Mouse (Mus musculus) neural tube, embryonic 11.5 days (tissue): ENCODE measurements at regions not wholly inside any gene's neighbourhood (a gene's known extent, or its start where the extent isn't known, plus 50 kb on each side); places are given as distances from the start of the nearest gene placed in this dataset.

Experiments
- ATAC-seq: fragments of 200-750 bp; cut with Nextera tagmentation; 2 replicates; pipeline ENCODE4 v1.8.0; 2017; ENCODE audit warnings: moderate number of reproducible peaks, mild to moderate bottlenecking, moderate TSS enrichment, moderate library complexity; ENCODE audit not compliant: insufficient read depth, low FRiP score, low TSS enrichment
- DNase-seq: peaks from one replicate; pipeline ENCODE4 v3.0.0-alpha.2; 2015; ENCODE audit warnings: low spot score
- H3K27ac ChIP-seq: fragments of 300-500 bp; sonication (generic); 2 replicates; pipeline ENCODE4 v1.5.1; 2014; ENCODE audit warnings: low read depth, mild to moderate bottlenecking, low read length
- H3K27me3 ChIP-seq: fragments of 300-500 bp; sonication (generic); 2 replicates; pipeline ENCODE4 v1.6.1; 2014; ENCODE audit warnings: mild to moderate bottlenecking, low read length, mixed read lengths; ENCODE audit not compliant: control insufficient read depth, insufficient read depth
- H3K36me3 ChIP-seq: fragments of 300-500 bp; sonication (generic); 2 replicates; pipeline ENCODE4 v1.6.1; 2014; ENCODE audit warnings: mild to moderate bottlenecking, low read length, moderate library complexity, mixed read lengths; ENCODE audit not compliant: control insufficient read depth, insufficient read depth
- H3K4me1 ChIP-seq: fragments of 300-500 bp; sonication (generic); 2 replicates; pipeline ENCODE4 v1.6.1; 2014; ENCODE audit warnings: low read length, mixed read lengths; ENCODE audit not compliant: control insufficient read depth, insufficient read depth
- H3K4me2 ChIP-seq: fragments of 300-500 bp; sonication (generic); 2 replicates; pipeline ENCODE4 v1.6.1; 2014; ENCODE audit warnings: low read depth, mild to moderate bottlenecking, moderate library complexity
- H3K4me3 ChIP-seq: fragments of 300-500 bp; sonication (generic); 2 replicates; pipeline ENCODE4 v1.5.1; 2014; ENCODE audit warnings: low read depth, low read length
- H3K9ac ChIP-seq: fragments of 300-500 bp; sonication (generic); 2 replicates; pipeline ENCODE4 v1.6.1; 2014; ENCODE audit warnings: mild to moderate bottlenecking, low read length
- H3K9me3 ChIP-seq: fragments of 300-500 bp; sonication (generic); 2 replicates; pipeline ENCODE4 v1.6.1; 2016; ENCODE audit warnings: low read length; ENCODE audit not compliant: control insufficient read depth
- WGBS: fragments of 180-500 bp; shearing (Covaris S2); extraction: QIAGEN DNeasy Blood & Tissue Kit; methylation state at CpG from one replicate; pipeline ENCODE4 v1.1.7; 2014; 5-methylcytosine and 5-hydroxymethylcytosine counted together

GRCm38 (mm10) chr16:87783561-87784304, 85.0 kb downstream of the Bach1 start:
- H3K27ac ChIP-seq: no peak overlapping the region
- H3K36me3 ChIP-seq: no peaks in the 10 kb centered on the region
- H3K4me1 ChIP-seq: no peaks in the 10 kb centered on the region
- ATAC-seq (no peak), DNase-seq (no peak)
- no peaks in the 10 kb centered on the region for H3K27me3 ChIP-seq
- H3K9me3 ChIP-seq: no peaks in the 10 kb centered on the region
- no peak overlapping the region for H3K9ac ChIP-seq
- H3K4me3 ChIP-seq: no peak overlapping the region
- 63% methylated on average over 17 of the region's 17 CpGs for WGBS
- H3K4me2 ChIP-seq: no peak overlapping the region

GRCm38 (mm10) chr16:87784405-87784994, 85.8 kb downstream of the Bach1 start:
- Histone ChIP-seq H3K27me3 (no peaks in the 10 kb centered on the region), H3K9ac (no peak overlapping the region), H3K36me3 (no peaks in the 10 kb centered on the region), H3K9me3 (no peaks in the 10 kb centered on the region), H3K4me2 (no peak overlapping the region), H3K27ac (no peak overlapping the region), H3K4me3 (no peak overlapping the region), H3K4me1 (no peaks in the 10 kb centered on the region)
- ATAC-seq: no peak
- no peak for DNase-seq
- WGBS: 66% methylated on average over 13 of the region's 13 CpGs

- 62% methylated on average over 10 of the region's 10 CpGs for whole genome bisulfite sequencing
- H3K4me1 ChIP-seq: no peaks in the 10 kb centered on the region
- H3K9ac ChIP-seq: no peak overlapping the region
- no peak overlapping the region for H3K4me3 ChIP-seq
- no peaks in the 10 kb centered on the region for H3K36me3 ChIP-seq
- H3K4me2 ChIP-seq: no peak overlapping the region
- no peaks in the 10 kb centered on the region for H3K9me3 ChIP-seq
- ATAC-seq (0 out of 2 replicates have a peak, but pooled peaks have one; percentile 50), DNase-seq (no peak)
- H3K27ac ChIP-seq: peak overlapping the region; percentile 1; the same call in 1 of the 2 replicates
- no peaks in the 10 kb centered on the region for H3K27me3 ChIP-seq
These were observed 90.8 kb downstream of the Bach1 start for GRCm38 (mm10) chr16:87789539-87789938.

GRCm38 (mm10) chr16:87789957-87790356, 91.2 kb downstream of the Bach1 start:
- Histone ChIP-seq H3K9ac (no peak overlapping the region), H3K36me3 (no peaks in the 10 kb centered on the region), H3K4me2 (no peak overlapping the region), H3K27me3 (no peaks in the 10 kb centered on the region), H3K4me1 (no peaks in the 10 kb centered on the region), H3K4me3 (no peak overlapping the region), H3K9me3 (no peaks in the 10 kb centered on the region), H3K27ac (peak overlapping the region; percentile 1; the same call in 1 of the 2 replicates)
- ATAC-seq: peak; percentile 63
- peak; percentile 19 for DNase-seq
- WGBS: 17% methylated on average over 6 of the region's 6 CpGs

GRCm38 (mm10) chr16:87796514-87797248, 97.9 kb downstream of the Bach1 start:
- H3K4me1 ChIP-seq: no peaks in the 10 kb centered on the region; the same call in 1 of the 2 replicates
- 11% methylated on average over 20 of the region's 20 CpGs for WGBS
- ATAC-seq: peak; percentile 81
- peak; percentile 48 for DNase-seq
- no peaks in the 10 kb centered on the region for H3K27me3 ChIP-seq
- no peaks in the 10 kb centered on the region for H3K36me3 ChIP-seq
- no peak overlapping the region for H3K4me3 ChIP-seq
- H3K4me2 ChIP-seq: peak overlapping the region; percentile 46
- no peaks in the 10 kb centered on the region for H3K9me3 ChIP-seq
- H3K27ac ChIP-seq: no peak overlapping the region
- no peak overlapping the region for H3K9ac ChIP-seq

- no peaks in the 10 kb centered on the region for H3K36me3 ChIP-seq
- H3K9me3 ChIP-seq: no peaks in the 10 kb centered on the region
- H3K4me1 ChIP-seq: no peaks in the 10 kb centered on the region
- H3K4me2 ChIP-seq: no peak overlapping the region
- no peaks in the 10 kb centered on the region for H3K27me3 ChIP-seq
- H3K4me3 ChIP-seq: no peak overlapping the region
- no peak for ATAC-seq
- H3K27ac ChIP-seq: no peak overlapping the region
- DNase-seq: no peak
- 91% methylated on average over 4 of the region's 4 CpGs for WGBS
- H3K9ac ChIP-seq: no peak overlapping the region
These were observed 103.6 kb downstream of the Bach1 start for GRCm38 (mm10) chr16:87802317-87802716.

GRCm38 (mm10) chr16:87817590-87817989, 118.8 kb downstream of the Bach1 start:
- DNase-seq (no peak), ATAC-seq (no peak)
- Histone ChIP-seq H3K9me3 (no peaks in the 10 kb centered on the region), H3K4me2 (no peak overlapping the region), H3K27me3 (no peaks in the 10 kb centered on the region), H3K36me3 (no peaks in the 10 kb centered on the region), H3K9ac (no peak overlapping the region), H3K4me3 (no peak overlapping the region), H3K4me1 (no peaks in the 10 kb centered on the region), H3K27ac (no peak overlapping the region)
- WGBS: 78% methylated on average over 8 of the region's 8 CpGs

GRCm38 (mm10) chr16:87834296-87834695, 135.6 kb downstream of the Bach1 start:
- H3K4me2 ChIP-seq: no peak overlapping the region
- H3K4me3 ChIP-seq: no peak overlapping the region
- no peak overlapping the region for H3K9ac ChIP-seq
- no peaks in the 10 kb centered on the region for H3K36me3 ChIP-seq
- H3K4me1 ChIP-seq: no peaks in the 10 kb centered on the region
- H3K27me3 ChIP-seq: no peaks in the 10 kb centered on the region
- DNase-seq: peak; percentile 22
- WGBS: 49% methylated on average over 7 of the region's 7 CpGs
- peak; percentile 71 for ATAC-seq
- H3K27ac ChIP-seq: no peak overlapping the region
- no peaks in the 10 kb centered on the region for H3K9me3 ChIP-seq
